Mouse (Mus musculus) frontal cortex, postnatal 25 days (tissue): ENCODE data around the gene Commd1.

Experiments
- DNase-seq, 2 experiments: peaks; one replicate each; pipeline ENCODE4 v3.0.0; 2022; ENCODE audit warnings: low spot score in 2 of 2

Gene Commd1

DNA sequence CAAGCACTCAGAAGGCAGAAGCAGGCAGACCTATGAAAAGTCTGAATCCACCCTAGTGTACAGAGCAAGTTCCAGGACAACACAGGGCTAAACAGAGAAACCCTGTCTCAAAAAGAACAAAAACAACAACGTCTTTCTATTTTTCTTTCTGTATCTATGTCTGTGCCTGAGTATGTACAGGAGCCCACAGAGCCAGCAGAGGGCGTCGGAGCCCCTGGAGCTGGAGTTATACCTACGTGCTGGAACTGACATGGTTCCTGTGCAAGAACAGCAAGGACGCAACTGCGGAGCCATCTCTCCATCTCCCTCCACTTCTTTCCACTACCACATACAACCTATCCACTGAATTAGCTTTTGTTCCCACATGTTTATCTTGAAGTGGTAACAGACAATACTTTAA is 32.1 kb downstream of the Commd1 start:
- DNase-seq = no peak

GRCm38 (mm10) chr11:22949101-22949500 is 33.1 kb downstream of the Commd1 start:
- no peak for DNase-seq

- no peak for DNase-seq
These were observed 43.2 kb downstream of the Commd1 start for GRCm38 (mm10) chr11:22938983-22939382.

DNA sequence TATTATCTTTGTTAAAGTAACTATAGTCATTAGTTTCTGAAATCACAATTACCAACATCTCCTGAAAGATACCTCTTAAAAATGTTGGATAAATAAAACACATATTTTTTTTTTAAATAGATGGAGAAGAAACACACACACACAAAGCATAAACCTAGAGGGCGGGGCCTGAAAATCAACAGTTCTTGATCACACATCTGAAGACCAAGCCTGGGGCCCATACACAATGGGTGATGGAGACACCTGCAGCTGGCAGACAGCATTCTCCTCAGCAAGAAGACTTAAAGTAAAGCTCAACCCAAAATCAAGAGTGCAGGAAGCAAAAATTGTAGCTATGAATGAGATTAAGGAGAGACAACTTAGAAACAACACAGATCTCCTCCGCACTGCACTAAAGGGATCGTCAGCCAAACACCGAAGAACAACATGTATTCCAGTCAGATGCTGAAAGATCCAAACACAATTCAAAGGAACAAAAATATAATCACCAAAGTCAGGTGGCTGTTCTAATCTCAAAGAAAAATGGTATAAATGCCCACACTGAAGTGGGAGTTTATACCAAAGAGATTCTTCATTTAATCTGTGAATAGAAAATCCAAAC is 44.4 kb downstream of the Commd1 start:
- DNase-seq = no peak

- no peak for DNase-seq
These were observed 45.6 kb downstream of the Commd1 start for GRCm38 (mm10) chr11:22936446-22937125.

GRCm38 (mm10) chr11:22932167-22932566 is 50.0 kb downstream of the Commd1 start:
- no peak for DNase-seq

GRCm38 (mm10) chr11:22931320-22931905 is 50.8 kb downstream of the Commd1 start:
- no peak for DNase-seq

DNA sequence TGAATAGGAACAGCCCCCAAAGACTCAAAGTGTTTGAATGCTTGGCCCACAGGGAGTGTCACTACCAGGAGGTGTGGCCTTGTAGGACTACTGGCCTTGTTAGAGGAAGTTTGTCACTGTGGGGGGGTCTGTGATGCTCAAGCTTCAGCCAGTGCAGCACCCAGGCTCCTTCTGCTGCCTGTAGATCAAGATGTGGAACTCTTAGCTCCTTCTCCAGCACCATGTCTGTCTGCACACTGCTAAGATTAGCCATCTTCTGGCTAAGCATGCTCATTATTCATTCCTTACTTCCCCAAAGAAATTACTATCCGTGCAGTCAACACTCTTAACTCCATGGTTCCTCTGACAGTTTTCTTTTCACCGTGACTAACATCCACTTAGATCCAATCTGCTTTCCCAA is 52.1 kb downstream of the Commd1 start:
- no peak for DNase-seq

- no peak for DNase-seq
These were observed 53.5 kb downstream of the Commd1 start for GRCm38 (mm10) chr11:22928586-22929169.

DNA sequence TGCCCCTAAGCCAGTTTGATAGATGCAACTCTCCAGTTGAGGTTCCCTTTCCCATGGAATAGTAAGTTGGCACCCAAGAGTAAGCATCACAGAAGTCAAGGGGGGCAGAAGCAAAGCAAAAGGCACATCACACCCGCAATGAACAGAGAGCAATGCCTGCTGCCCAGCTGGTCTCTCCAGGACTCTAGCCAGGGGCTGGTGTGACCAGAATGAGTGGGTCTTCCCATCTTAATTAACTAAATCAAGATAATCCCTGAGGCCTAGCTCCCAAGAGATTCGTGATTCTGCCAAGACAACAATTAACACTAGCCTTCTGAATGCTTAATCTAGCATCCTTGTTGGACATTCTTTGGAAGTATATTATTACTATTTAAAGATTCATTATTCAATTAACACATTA is 58.6 kb downstream of the Commd1 start:
- DNase-seq = no peak

- DNase-seq = no peak
These were observed 59.6 kb downstream of the Commd1 start for GRCm38 (mm10) chr11:22922546-22922945.

DNA sequence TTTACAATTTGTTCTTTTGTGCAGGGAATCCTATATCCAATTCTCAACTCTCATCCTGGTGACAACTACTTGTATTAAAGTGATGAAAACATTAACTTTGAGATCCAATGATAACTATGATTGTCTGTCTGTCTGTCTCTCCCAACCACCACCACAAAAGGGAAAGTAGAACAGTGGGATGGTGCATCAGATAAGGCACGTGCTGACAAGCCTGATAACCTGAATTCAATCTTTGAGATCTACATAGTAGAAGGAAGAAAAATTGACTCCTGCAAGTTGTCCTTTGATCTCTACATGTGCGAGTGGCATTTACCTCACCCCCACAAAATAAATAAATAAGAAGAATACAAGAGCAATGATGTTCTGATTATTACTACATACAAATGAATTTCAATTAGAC is 62.8 kb downstream of the Commd1 start:
- no peak for DNase-seq

- no peak for DNase-seq
These were observed 64.4 kb downstream of the Commd1 start for GRCm38 (mm10) chr11:22917786-22918185.

DNA sequence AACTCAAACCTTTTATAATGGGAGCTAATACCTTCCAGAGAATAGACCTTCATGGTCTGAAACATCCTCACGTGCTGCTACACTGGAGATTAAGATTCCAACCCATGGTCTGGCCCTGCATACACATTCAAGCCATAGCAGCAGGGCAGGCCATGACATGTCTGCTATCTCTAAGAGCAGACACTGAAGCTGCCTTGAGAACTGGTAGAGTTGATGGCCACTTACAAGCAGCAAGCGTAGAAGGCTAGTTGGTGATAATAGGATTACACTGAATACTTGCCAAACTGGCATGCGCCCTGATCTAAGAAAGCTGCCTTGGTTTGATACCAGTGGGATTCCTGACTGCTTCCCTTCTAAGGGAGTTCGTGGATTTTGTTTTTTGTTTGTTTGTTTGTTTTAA is 68.4 kb downstream of the Commd1 start:
- no peak for DNase-seq

DNA sequence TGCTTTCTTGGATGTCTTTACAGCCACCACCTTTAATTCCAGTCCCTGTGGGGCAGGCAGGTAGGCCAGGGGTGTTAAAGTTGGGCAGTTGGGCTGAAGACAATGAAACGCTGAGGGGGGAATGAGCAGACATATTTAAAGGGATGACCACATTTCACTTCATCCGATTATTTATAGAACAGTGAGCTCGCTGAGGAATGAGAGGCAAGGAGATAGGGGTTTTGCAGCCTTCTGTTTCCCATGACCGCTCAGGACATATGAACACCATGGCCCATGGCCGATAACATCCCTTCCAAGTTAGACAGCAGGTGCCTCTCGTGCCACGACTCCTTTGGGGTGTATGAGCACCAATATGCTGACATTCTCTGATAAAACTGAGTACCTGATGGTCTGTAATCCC is 70.4 kb downstream of the Commd1 start:
- DNase-seq = no peak

GRCm38 (mm10) chr11:22906453-22906865 is 75.7 kb downstream of the Commd1 start:
- no peak for DNase-seq

DNA sequence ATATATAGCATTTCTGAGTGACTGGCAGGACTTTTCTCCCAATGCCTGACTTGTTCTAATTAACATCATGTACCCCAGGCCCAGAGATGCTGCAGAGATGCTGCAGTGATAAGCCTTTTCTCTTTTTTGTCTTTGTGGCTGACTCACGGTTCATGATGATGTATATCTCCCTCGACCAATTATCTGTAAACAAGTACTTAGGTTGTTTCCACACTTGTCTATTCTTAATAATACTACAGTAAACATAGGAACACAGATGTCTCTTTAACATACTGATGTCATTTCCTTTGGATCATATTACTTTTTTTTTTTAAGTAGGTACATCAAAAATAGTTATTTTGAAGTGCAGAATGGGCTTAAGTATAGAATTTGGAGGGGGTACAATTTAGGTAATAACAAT is 79.3 kb downstream of the Commd1 start:
- DNase-seq = no peak

- no peak for DNase-seq
These were observed 82.1 kb downstream of the Commd1 start for GRCm38 (mm10) chr11:22900041-22900440.

DNA sequence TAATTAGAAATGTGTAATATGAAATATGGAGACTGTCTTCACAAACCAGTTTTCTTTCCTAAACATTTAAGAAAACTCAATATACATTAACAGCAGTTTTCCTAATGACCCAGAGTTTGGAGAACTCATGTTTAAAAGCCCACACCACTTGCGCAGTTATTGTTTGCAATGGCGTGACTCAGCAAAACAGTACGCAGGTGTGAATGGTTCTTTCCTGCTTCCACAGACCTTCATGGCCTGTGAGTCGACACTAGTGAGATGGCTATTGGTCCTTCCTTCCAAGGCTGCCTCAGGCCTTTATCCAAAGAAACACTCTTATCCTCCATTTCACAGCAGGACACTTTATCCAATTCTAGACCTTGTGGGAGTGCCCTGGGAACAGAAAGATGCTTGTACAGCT is 84.5 kb downstream of the Commd1 start:
- no peak for DNase-seq

- DNase-seq = no peak
These were observed 85.1 kb downstream of the Commd1 start for GRCm38 (mm10) chr11:22897127-22897526.

GRCm38 (mm10) chr11:22893075-22893474 is 89.1 kb downstream of the Commd1 start:
- no peak for DNase-seq

DNA sequence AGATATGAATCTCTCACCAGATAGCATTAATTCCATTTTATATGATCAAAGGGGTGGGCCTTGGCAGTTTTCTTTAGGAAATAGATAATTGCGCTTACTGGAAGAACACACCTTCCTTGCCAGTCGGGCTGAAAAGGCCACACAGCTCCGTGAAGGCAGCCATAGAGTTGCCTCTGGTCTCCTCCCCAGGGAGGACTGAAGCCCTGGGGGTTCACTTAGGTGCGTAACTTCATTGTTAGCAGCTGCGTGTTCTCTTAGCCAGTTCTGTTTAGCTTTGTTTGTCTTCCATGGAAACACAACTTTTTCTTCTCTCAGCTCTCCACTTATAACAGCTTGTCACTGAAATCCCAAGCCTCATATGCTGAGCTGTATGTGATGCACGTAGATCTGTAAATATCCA is 89.7 kb downstream of the Commd1 start:
- DNase-seq = no peak

DNA sequence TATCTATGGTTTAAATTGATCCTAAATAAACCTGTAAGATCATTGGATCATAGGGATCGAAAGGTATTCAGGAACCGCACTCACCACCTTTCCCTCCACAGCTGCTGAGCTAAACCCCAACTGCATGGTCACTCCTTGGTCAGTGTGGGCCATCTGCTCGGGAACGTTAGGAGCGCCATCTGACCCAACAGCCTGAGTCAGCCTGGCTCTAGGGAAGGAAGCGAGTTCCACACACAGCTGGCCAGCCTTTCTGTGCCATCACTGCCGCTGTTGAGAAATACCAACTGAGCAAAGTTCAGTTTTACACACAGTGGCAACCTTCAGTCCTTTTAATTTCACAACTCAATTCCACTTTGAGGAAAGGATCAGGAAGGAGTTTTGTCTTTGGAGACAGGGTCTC is 90.3 kb downstream of the Commd1 start:
- DNase-seq = no peak
